Mouse (Mus musculus) heart, postnatal 4 days (tissue): ENCODE results near the gene Gata3. TPM values are rescaled to one million over a fixed set of nuclear protein-coding genes. Genes with fewer than 3 reads are reported as not detected.

ENCODE experiments used
- DNase-seq: peaks from one replicate; pipeline ENCODE4 v3.0.0; 2021
- total RNA-seq, 2 experiments: library from RNA; stranded (reverse); gene quantifications; 2 replicates each; pipeline ENCODE4 v1.2.3; 2021

The Gata3 gene
- 1 to 10 TPM; 1.0 to 1.1 TPM for total RNA-seq

- no peak for DNase-seq
Measured at GRCm38 (mm10) chr2:9889651-9890183, at the start of gene Gata3. Gata3 (minus strand) TSS chr2:9890034.

GRCm38 (mm10) chr2:9939250-9939649, 49.4 kb upstream of the Gata3 start:
- no peak for DNase-seq

- DNase-seq = no peak
Measured at GRCm38 (mm10) chr2:9935965-9936364, 46.1 kb upstream of the Gata3 start.

GRCm38 (mm10) chr2:9926905-9927283, 37.1 kb upstream of the Gata3 start:
- DNase-seq = no peak

- no peak for DNase-seq
Measured at GRCm38 (mm10) chr2:9926194-9926904, 36.5 kb upstream of the Gata3 start.

- DNase-seq = no peak
Measured at GRCm38 (mm10) chr2:9918691-9919471, 29.0 kb upstream of the Gata3 start.

GRCm38 (mm10) chr2:9917602-9918001, 27.8 kb upstream of the Gata3 start:
- DNase-seq = no peak

GRCm38 (mm10) chr2:9905995-9906394, 16.2 kb upstream of the Gata3 start:
- DNase-seq = no peak

- DNase-seq = no peak
Measured at GRCm38 (mm10) chr2:9903854-9904560, 14.2 kb upstream of the Gata3 start.

GRCm38 (mm10) chr2:9897846-9898245, 8.0 kb upstream of the Gata3 start:
- DNase-seq = no peak

GRCm38 (mm10) chr2:9896097-9896770, 6.4 kb upstream of the Gata3 start:
- no peak for DNase-seq

GRCm38 (mm10) chr2:9894836-9895593, 5.2 kb upstream of the Gata3 start:
- no peak for DNase-seq

- no peak for DNase-seq
Measured at GRCm38 (mm10) chr2:9893272-9893953, 3.6 kb upstream of the Gata3 start.

GRCm38 (mm10) chr2:9892541-9892940, 2.7 kb upstream of the Gata3 start:
- no peak for DNase-seq

GRCm38 (mm10) chr2:9890906-9891305, 1.1 kb upstream of the Gata3 start:
- DNase-seq = no peak

GRCm38 (mm10) chr2:9890251-9890650, 417 bp upstream of the Gata3 start:
- DNase-seq = no peak

- peak; percentile 52 for DNase-seq
Measured at GRCm38 (mm10) chr2:9888913-9889650, 752 bp downstream of the Gata3 start, which contains the start of gene 9230102O04Rik. 9230102O04Rik (minus strand) TSS chr2:9889540.

GRCm38 (mm10) chr2:9887636-9888035, 2.2 kb downstream of the Gata3 start:
- DNase-seq = no peak

GRCm38 (mm10) chr2:9886921-9887610, 2.8 kb downstream of the Gata3 start:
- no peak for DNase-seq

GRCm38 (mm10) chr2:9886031-9886430, 3.8 kb downstream of the Gata3 start:
- DNase-seq = no peak
